Mouse (Mus musculus): Measurements from ENCODE around the gene Purb. TPM values are rescaled to one million over a fixed set of nuclear protein-coding genes. Genes with fewer than 3 reads are reported as not detected.

The Purb gene
- 28.5 and 28.7 TPM in 2 replicates for polyA plus RNA-seq (2015; fragmentation: Nextera tagmentation; extraction: Ambion mirVana)

DNA sequence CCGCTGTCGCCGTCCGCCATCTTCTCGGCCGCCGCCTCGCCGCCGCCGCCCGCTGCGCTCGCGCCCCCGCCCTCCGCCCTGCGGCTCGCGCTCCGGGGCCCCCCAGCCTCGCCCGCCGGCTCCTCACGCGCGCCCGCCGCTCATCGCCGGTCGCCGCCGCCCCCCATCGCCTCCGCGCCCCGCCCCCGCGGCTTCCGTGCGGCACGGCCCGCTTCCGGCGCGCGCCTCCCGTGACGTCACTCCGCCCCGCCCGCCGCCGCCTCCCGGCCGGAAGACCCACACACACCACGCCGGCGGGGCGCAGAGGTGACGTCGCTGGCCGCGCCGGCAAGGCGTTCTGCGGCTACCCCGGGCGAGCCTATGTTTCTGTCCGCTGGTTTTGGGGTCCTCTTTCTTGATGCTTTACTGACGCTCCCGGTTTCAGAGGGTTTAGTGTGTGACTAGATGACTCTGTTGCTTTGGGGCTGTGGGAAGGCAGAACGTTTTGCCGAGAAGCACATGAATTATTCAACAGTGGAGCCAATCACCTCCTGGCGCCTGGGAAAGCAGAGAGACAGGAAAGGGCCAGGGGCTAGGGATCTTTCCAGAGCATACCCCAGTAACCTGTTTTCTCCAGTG is at the start of gene Purb:
Gene Purb (minus strand): TSS at position 51 of the 618 bp plus-strand sequence.
- no peaks in the 10 kb centered on the region for H3K9me3 ChIP-seq
- peak within 1 kb of the TSS; percentile 58 for H3K9ac ChIP-seq
- H3K4me1 ChIP-seq, result peaks cover 7% of the 10 kb centered on the region; the same call in 1 of the 2 replicates
- under 1% methylated on average over 59 of the region's 76 CpGs for WGBS
- peak; percentile 96 for ATAC-seq (ENCODE audit: insufficient read depth, low FRiP score, low read depth)
- H3K4me3 ChIP-seq (replicated peaks), result peak within 1 kb of the TSS; percentile 90
- H3K4me2 ChIP-seq, result peak within 1 kb of the TSS; percentile 63
- no peaks in the 10 kb centered on the region for H3K36me3 ChIP-seq
- peak within 1 kb of the TSS; percentile 96 for H3K27ac ChIP-seq
- H3K27me3 ChIP-seq (replicated peaks), result no peaks in the 10 kb centered on the region

- Histone ChIP-seq H3K36me3 (peaks cover 26% of the 10 kb centered on the region), H3K27me3 (replicated peaks) (no peaks in the 10 kb centered on the region), H3K4me3 (replicated peaks) (no peak overlapping the region), H3K4me1 (no peaks in the 10 kb centered on the region), H3K9ac (no peak overlapping the region), H3K9me3 (no peaks in the 10 kb centered on the region), H3K4me2 (no peak overlapping the region), H3K27ac (no peak overlapping the region)
- 92% methylated on average over 1 of the region's 1 CpGs for WGBS
- no peak for ATAC-seq (ENCODE audit: insufficient read depth, low FRiP score, low read depth)
Observed at GRCm38 (mm10) chr11:6525241-6525640, 49.5 kb upstream of the Purb start.

- no peaks in the 10 kb centered on the region for H3K4me1 ChIP-seq
- H3K4me3 ChIP-seq (replicated peaks), result no peak overlapping the region
- H3K36me3 ChIP-seq, result peaks cover 26% of the 10 kb centered on the region
- H3K9me3 ChIP-seq, result no peaks in the 10 kb centered on the region
- H3K27me3 ChIP-seq (replicated peaks), result no peaks in the 10 kb centered on the region
- no peak overlapping the region for H3K4me2 ChIP-seq
- H3K27ac ChIP-seq, result no peak overlapping the region
- no peak for ATAC-seq (ENCODE audit: insufficient read depth, low FRiP score, low read depth)
- H3K9ac ChIP-seq, result no peak overlapping the region
- WGBS, result 91% methylated on average over 4 of the region's 4 CpGs
Observed at GRCm38 (mm10) chr11:6524880-6525238, 49.1 kb upstream of the Purb start.

DNA sequence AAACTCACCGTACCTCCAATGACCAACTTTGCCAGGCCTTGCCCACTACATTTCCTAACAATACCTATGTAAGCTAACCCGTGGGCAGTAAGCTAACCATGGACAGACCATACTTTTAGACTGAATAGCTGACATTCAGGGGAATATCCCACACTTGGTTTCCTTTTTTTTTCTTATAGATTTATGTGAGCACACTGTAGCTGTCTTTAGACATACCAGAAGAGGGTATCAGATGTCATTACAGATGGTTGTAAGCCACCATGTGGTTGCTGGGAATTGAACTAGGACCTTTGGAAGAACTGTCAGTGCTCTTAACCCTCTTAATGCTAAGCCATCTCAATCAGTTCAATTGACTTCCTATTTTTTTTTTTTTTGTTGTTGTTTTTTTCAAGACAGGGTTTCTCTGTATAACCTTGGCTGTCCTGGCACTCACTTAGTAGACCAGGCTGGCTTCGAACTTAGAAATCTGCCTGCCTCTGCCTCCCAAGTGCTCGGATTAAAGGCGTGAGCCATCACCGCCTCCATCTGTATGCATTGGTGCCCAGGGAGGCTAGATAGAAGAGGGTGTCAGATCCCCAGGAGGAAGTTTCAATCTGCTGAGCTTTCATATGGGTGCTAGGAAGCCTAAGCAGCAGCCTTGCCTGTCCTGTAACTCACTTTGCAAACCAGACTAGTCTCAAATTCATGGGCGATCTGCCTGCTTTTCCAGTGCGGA is 48.6 kb upstream of the Purb start:
- Histone ChIP-seq H3K4me2 (no peak overlapping the region), H3K36me3 (peaks cover 26% of the 10 kb centered on the region), H3K9me3 (no peaks in the 10 kb centered on the region), H3K27ac (no peak overlapping the region), H3K27me3 (replicated peaks) (no peaks in the 10 kb centered on the region), H3K4me3 (replicated peaks) (no peak overlapping the region), H3K9ac (no peak overlapping the region), H3K4me1 (no peaks in the 10 kb centered on the region)
- 91% methylated on average over 8 of the region's 8 CpGs for WGBS
- no peak for ATAC-seq (ENCODE audit: insufficient read depth, low FRiP score, low read depth)

DNA sequence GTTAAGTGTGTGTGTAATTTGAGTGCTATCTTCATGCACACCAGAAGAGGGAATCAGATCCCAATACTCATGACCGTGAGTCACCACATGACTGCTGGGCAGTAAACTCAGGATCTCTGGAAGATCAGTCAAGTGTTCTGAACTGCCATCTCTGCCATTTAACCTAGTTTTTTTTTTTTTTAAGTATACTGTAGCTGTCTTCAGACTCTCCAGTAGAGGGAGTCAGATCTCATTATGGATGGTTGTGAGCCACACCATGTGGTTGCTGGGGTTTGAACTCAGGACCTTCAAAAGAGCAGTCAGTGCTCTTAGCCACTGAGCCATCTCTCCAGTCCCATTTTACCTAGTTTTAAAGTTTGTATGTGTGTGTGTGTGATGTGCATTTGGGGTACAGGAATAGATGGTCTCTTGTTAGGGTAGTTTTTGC is 48.0 kb upstream of the Purb start:
- H3K9me3 ChIP-seq, result no peaks in the 10 kb centered on the region
- 61% methylated on average over 1 of the region's 1 CpGs for WGBS
- no peak for ATAC-seq (ENCODE audit: insufficient read depth, low FRiP score, low read depth)
- no peaks in the 10 kb centered on the region for H3K4me1 ChIP-seq
- peaks cover 26% of the 10 kb centered on the region for H3K36me3 ChIP-seq
- H3K4me2 ChIP-seq, result no peak overlapping the region
- H3K27ac ChIP-seq, result no peak overlapping the region
- H3K9ac ChIP-seq, result no peak overlapping the region
- H3K27me3 ChIP-seq (replicated peaks), result no peaks in the 10 kb centered on the region
- no peak overlapping the region for H3K4me3 ChIP-seq (replicated peaks)

DNA sequence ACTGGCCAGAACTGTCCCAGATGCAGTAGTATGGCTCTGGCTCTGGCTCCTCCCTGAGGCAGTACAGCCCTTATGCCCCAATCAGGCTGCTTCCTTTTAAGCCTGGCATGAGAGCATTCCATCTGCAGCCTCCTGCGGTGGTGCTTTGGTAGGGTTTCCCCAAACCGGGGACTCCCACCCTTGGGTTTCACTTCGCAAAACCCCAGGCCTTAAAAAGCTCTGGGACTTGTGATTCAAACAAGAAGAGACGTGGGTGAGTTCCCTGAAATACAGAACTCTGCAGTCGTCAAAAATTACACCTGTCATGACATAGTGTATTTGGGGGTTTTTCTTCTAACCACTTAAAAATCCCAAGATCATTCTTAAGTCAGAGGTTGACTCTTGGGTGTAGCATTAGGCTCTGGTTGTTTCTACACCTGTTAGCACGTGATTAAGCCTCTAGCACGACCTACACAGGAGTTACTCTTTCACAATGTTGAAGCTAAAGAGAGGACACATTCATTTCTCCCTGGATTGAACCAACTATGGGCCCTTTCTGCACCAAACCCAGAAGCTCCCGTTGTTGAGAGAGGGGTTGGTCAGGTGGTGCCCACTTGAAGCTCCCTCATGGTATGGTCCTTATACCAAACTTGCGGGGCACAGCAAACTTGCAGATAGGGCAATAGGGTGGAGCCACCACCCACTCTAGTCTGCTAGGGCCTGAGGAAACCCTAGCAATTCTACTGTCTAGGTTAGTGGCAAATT is 47.2 kb upstream of the Purb start:
- no peaks in the 10 kb centered on the region for H3K4me1 ChIP-seq
- ATAC-seq (ENCODE audit: insufficient read depth, low FRiP score, low read depth), result no peak
- H3K27me3 ChIP-seq (replicated peaks), result no peaks in the 10 kb centered on the region
- no peak overlapping the region for H3K9ac ChIP-seq
- no peak overlapping the region for H3K4me3 ChIP-seq (replicated peaks)
- no peak overlapping the region for H3K4me2 ChIP-seq
- H3K36me3 ChIP-seq, result peaks cover 26% of the 10 kb centered on the region
- 72% methylated on average over 9 of the region's 9 CpGs for WGBS
- H3K9me3 ChIP-seq, result no peaks in the 10 kb centered on the region
- no peak overlapping the region for H3K27ac ChIP-seq

DNA sequence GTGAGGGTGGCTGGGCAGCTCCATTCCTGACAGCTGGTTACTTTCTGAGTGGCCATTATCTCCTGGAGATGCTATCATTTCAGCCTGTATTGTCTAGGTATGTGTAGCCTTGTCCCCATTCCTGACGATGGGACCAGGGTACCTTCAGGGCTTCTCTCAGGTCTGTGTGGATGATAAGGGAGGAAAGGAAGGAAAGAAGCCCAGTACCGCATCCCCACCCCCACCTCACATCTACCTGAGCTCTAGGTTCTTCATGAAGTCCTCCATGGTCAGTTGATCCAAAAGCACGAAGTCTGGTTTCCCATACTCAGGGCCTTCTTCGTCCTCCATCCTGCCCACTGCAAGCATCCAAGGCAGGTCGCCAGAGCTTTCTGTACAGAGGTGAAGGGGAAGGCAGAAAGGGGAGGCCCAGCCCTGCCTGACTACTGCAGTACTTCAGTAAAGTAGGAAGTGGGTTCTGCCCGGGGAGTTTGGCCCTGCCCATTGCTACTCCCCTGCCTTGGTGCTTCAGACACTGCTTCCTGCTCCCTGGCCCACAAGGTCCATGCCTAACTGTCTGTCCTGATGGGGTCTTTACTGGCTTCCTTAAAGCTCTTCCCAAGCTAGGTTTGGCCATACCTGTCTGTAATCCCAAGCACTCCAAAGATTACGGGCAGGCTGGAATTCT is 44.9 kb upstream of the Purb start, which contains the start of gene Myo1g:
Gene Myo1g (minus strand): TSS at position 459 of the 667 bp plus-strand sequence.
- H3K4me3 ChIP-seq (replicated peaks), result peak within 1 kb of the TSS; percentile 2; the same call in 1 of the 2 replicates
- no peak within 1 kb of the TSS for H3K27ac ChIP-seq
- no peaks in the 10 kb centered on the region for H3K27me3 ChIP-seq (replicated peaks)
- no peaks in the 10 kb centered on the region for H3K4me1 ChIP-seq
- no peak within 1 kb of the TSS for H3K4me2 ChIP-seq
- H3K36me3 ChIP-seq, result peaks cover 15% of the 10 kb centered on the region
- no peak for ATAC-seq (ENCODE audit: insufficient read depth, low FRiP score, low read depth)
- no peaks in the 10 kb centered on the region for H3K9me3 ChIP-seq
- WGBS, result 69% methylated on average over 7 of the region's 7 CpGs
- H3K9ac ChIP-seq, result no peak within 1 kb of the TSS

GRCm38 (mm10) chr11:6519491-6520033 is 43.8 kb upstream of the Purb start:
- H3K9ac ChIP-seq, result no peak overlapping the region
- 62% methylated on average over 11 of the region's 11 CpGs for WGBS
- peak overlapping the region; percentile 2; the same call in 1 of the 2 replicates for H3K4me3 ChIP-seq (replicated peaks)
- H3K4me2 ChIP-seq, result no peak overlapping the region
- no peaks in the 10 kb centered on the region for H3K27me3 ChIP-seq (replicated peaks)
- H3K36me3 ChIP-seq, result peaks cover 4% of the 10 kb centered on the region
- H3K9me3 ChIP-seq, result no peaks in the 10 kb centered on the region
- H3K4me1 ChIP-seq, result no peaks in the 10 kb centered on the region
- H3K27ac ChIP-seq, result no peak overlapping the region
- ATAC-seq (ENCODE audit: insufficient read depth, low FRiP score, low read depth), result no peak

- Histone ChIP-seq H3K4me2 (no peak overlapping the region), H3K27ac (no peak overlapping the region), H3K36me3 (no peaks in the 10 kb centered on the region), H3K9ac (no peak overlapping the region), H3K27me3 (replicated peaks) (no peaks in the 10 kb centered on the region), H3K4me3 (replicated peaks) (no peak overlapping the region), H3K4me1 (no peaks in the 10 kb centered on the region), H3K9me3 (no peaks in the 10 kb centered on the region)
- no peak for ATAC-seq (ENCODE audit: insufficient read depth, low FRiP score, low read depth)
- 40% methylated on average over 7 of the region's 7 CpGs for WGBS
Observed at GRCm38 (mm10) chr11:6514837-6515236, 39.1 kb upstream of the Purb start.

DNA sequence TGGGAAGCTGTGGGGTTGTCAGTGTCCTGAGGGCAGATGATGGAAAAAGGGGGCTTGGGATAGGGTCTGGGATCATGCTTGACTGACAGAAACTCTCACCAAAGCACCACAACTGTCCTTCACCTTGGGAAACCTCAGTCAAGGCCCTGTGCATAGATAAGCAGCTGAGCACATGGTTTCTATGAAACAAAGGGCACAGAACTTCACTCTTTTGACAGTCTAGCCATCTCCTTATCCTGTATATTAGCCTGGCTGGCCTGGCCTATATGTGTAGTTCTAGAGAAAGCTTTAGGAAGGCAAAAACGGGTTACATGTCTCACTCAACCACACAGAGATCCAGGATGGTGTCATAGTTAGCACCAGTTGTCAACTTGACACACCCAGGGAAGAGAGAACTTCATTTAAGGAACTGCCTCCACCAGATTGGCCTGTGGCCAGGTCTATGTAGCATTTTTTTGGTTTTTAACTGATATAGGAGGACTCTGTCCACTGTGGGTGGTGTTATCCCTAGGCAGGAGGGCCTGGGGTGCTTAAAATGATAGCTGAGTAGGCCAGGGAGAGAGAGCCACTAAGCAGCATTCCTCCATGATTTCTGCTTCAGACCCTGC is 32.7 kb upstream of the Purb start:
- Histone ChIP-seq H3K4me3 (replicated peaks) (no peak overlapping the region), H3K9me3 (no peaks in the 10 kb centered on the region), H3K27me3 (replicated peaks) (no peaks in the 10 kb centered on the region), H3K36me3 (no peaks in the 10 kb centered on the region), H3K4me1 (no peaks in the 10 kb centered on the region), H3K4me2 (no peak overlapping the region), H3K9ac (no peak overlapping the region), H3K27ac (no peak overlapping the region)
- WGBS, result 50% methylated on average over 1 of the region's 1 CpGs
- ATAC-seq (ENCODE audit: insufficient read depth, low FRiP score, low read depth), result no peak

DNA sequence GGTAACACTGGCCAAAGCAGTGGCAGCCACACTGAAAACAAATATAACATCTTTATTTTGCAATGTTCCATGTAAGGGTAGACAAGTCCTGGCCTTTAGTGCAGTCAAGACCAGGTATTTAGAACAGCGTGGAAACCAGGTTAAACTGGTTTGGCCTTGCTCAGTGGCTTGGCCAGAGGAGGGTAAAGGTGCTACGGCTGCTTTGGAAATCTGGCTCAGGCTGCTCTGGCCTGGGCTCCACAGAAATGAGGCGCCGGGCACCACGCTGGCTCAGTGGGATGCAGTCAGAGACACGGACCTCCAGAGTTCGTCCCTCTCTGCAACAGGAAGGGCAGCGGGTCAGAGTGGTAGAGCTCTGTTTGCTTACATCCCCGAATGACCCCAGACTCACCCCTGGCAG is 30.8 kb upstream of the Purb start:
- ATAC-seq (ENCODE audit: insufficient read depth, low FRiP score, low read depth), result no peak
- Histone ChIP-seq H3K27me3 (replicated peaks) (no peaks in the 10 kb centered on the region), H3K27ac (no peak overlapping the region), H3K9me3 (no peaks in the 10 kb centered on the region), H3K4me2 (no peak overlapping the region), H3K36me3 (no peaks in the 10 kb centered on the region), H3K4me1 (no peaks in the 10 kb centered on the region), H3K4me3 (replicated peaks) (no peak overlapping the region), H3K9ac (no peak overlapping the region)
- 65% methylated on average over 9 of the region's 9 CpGs for WGBS
